Mouse (Mus musculus) natural killer cell, adult 2 months (primary cell): Measurements from ENCODE around the gene Ebi3.
"Not testable (repeated sequence)": the region's sequence is repeated elsewhere in the genome, so short reads cannot be mapped to it uniquely, and the experiment has no call there.

Experiments
- DNase-seq, 2 experiments: peaks; one replicate each; pipeline ENCODE4 v3.0.0; 2022; ENCODE audit warnings: low spot score in 2 of 2

Gene Ebi3

GRCm38 (mm10) chr17:55952447-55953027 lies at the start of gene Ebi3:
Gene Ebi3 (plus strand): TSS chr17:55952640.
- no peak for DNase-seq

GRCm38 (mm10) chr17:55903087-55903486 lies 49.4 kb upstream of the Ebi3 start:
- DNase-seq, result no peak

GRCm38 (mm10) chr17:55903687-55904086 lies 48.8 kb upstream of the Ebi3 start:
- no peak for DNase-seq

- DNase-seq, result no peak
Measured at GRCm38 (mm10) chr17:55904131-55904530, 48.3 kb upstream of the Ebi3 start.

- no peak for DNase-seq
Measured at GRCm38 (mm10) chr17:55906669-55907068, 45.8 kb upstream of the Ebi3 start.

- peak; percentile 40 to 46 for DNase-seq
Measured at GRCm38 (mm10) chr17:55931553-55932502, 20.6 kb upstream of the Ebi3 start.

- DNase-seq, result no peak
Measured at GRCm38 (mm10) chr17:55932635-55933034, 19.8 kb upstream of the Ebi3 start.

GRCm38 (mm10) chr17:55933191-55933590 lies 19.2 kb upstream of the Ebi3 start:
- DNase-seq, result no peak

GRCm38 (mm10) chr17:55944387-55944865 lies 8.0 kb upstream of the Ebi3 start:
- not testable (repeated sequence) for DNase-seq

- peak; percentile 78 to 85 for DNase-seq
Measured at GRCm38 (mm10) chr17:55944866-55945682, 7.4 kb upstream of the Ebi3 start.

- no peak for DNase-seq
Measured at GRCm38 (mm10) chr17:55945696-55946095, 6.7 kb upstream of the Ebi3 start.

GRCm38 (mm10) chr17:55948647-55949046 lies 3.8 kb upstream of the Ebi3 start:
- no peak for DNase-seq

- no peak for DNase-seq
Measured at GRCm38 (mm10) chr17:55949400-55949799, 3.0 kb upstream of the Ebi3 start, which contains the start of gene Zfp119b. Gene Zfp119b (minus strand): TSS chr17:55949500.

- no peak for DNase-seq
Measured at GRCm38 (mm10) chr17:55950601-55951000, 1.8 kb upstream of the Ebi3 start.

GRCm38 (mm10) chr17:55952041-55952440 lies 399 bp upstream of the Ebi3 start:
- DNase-seq, result no peak

GRCm38 (mm10) chr17:55953751-55954150 lies 1.3 kb downstream of the Ebi3 start:
- DNase-seq, result no peak

- DNase-seq, result no peak
Measured at GRCm38 (mm10) chr17:55954229-55954628, 1.8 kb downstream of the Ebi3 start.

- no peak for DNase-seq
Measured at GRCm38 (mm10) chr17:55956129-55956528, 3.7 kb downstream of the Ebi3 start.

GRCm38 (mm10) chr17:55956591-55956990 lies 4.2 kb downstream of the Ebi3 start:
- no peak for DNase-seq

GRCm38 (mm10) chr17:55957168-55957567 lies 4.7 kb downstream of the Ebi3 start:
- DNase-seq, result peak; percentile 56 to 72

- no peak for DNase-seq
Measured at GRCm38 (mm10) chr17:55957726-55958583, 5.5 kb downstream of the Ebi3 start.
